Mouse (Mus musculus): ENCODE measurements at regions not wholly inside any gene's neighbourhood (a gene's known extent, or its start where the extent isn't known, plus 50 kb on each side); places are given as distances from the start of the nearest gene placed in this dataset.
A peak's percentile ranks its signal among the peaks of the same experiment; 100 is the strongest.

DNA sequence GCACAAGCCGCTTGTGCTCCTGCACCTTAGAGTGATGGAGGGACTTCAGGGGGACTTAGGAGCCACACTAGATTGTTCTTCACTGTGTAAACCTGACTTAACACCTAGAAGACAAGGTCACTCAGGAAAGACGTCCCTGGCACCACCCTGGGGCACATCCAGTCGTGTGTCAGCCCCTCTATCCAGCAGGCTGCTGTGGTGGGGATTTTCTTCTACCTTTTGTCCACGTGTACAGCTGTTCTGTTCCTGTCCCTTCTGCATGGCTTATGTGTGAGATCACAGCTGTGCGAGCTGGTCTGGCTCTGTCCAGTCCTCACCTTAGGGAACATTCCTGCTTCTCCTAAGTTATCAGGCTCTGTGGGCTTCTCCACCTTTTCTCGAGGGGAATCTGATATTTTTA is 286.0 kb upstream of the Id2 start:
- DNase-seq (ENCODE audit: low spot score), result no peak

DNA sequence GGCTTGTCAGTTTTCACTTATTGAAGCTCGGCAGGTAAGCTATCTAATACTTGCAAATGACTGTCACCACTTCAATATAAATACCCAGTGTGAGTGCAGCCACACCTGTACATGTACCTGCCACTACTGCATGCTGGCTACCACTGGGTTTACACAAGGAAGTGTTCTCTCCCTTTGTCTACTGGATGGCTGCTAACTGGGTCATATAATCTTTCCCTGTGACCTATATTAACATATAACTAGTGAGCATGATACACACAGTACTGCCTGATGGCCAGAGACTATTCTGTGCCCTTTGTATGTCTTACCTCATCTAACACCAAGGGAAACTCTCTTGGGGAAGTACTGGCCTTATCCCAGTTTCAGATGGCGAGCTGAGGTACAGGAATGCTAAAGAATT is 285.5 kb upstream of the Id2 start:
- no peak for DNase-seq (ENCODE audit: low spot score)

DNA sequence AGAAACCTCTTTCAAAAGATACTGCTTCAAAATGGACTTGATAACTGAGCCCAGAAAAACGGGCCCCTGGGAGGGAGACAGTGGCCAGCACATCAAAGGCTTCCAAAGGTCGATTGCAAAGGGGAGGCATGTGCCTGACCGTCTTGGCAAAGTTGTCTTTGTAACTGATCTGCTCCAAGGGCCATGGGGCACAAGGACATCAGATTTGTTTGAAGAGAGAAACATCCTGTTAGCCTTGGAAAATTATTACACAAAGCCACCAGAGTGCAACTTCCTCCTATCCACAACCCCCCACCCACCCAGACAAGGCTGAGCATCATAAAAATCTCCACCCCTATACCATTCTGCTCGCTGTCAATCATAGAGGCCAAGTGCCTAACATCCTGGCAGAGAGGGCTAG is 284.7 kb upstream of the Id2 start:
- DNase-seq (ENCODE audit: low spot score), result no peak

DNA sequence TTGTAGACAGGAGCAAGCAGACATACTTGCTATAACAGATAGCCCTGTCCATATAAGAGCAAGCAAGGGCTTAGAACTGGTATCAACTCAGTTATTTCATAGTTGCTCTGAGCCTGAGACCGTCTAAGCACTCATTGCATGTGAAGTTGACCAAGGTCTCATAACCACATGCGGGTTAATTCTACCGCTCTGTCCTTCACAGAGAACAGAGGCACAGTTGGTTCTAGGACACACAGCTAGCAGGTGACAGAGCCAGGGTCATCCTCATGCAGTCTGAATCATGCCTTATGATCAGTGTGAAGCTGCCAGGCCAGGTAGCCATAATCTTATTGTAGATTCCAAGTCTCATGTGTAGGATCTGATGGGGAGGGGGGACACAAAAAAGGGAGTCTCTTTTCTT is 283.1 kb upstream of the Id2 start:
- DNase-seq (ENCODE audit: low spot score), result no peak

DNA sequence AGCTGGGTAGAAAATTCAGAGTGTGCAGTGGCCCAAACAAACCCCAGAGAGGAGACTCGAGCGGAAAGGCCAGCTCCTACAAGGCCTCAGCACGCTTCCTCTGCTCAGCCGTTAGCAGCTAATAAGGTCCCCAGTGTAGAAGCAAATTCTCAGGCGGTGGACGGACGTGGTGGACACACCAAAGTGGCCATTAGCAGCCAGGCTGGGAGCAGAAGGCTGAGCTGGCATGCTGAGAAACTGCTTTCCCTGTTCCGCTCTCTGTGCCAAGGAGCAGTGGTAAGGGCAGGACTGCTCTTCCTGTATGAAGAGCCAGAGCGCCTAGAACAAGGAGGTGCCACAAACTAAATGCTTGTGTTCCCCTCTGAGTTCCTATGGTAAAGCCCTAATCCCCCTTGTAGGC is 282.1 kb upstream of the Id2 start:
- DNase-seq (ENCODE audit: low spot score), result no peak

- no peak for DNase-seq (ENCODE audit: low spot score)
Observed at GRCm38 (mm10) chr12:25378036-25378645, 281.2 kb upstream of the Id2 start.

GRCm38 (mm10) chr12:25376451-25376850 is 279.5 kb upstream of the Id2 start:
- DNase-seq (ENCODE audit: low spot score), result peak; percentile 25

DNA sequence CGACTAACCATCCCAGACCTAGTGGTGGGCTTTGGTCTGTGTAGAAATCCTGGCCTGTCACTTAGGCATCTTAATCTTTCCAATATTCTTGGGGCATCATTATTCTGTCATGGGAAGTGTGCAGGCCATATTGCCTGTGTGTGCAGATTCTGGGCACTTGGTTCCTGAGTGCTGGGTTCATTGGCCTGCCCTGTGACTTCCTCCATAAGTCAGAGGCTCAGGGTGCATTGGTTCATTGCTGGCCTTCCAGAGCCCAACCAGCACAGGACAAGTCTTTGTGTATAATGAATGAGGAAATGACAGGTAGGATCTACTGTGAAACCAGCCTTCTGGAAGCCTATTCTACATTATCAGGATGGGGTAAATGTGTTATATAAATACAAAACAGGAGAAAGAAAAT is 270.6 kb upstream of the Id2 start:
- DNase-seq (ENCODE audit: low spot score), result no peak

DNA sequence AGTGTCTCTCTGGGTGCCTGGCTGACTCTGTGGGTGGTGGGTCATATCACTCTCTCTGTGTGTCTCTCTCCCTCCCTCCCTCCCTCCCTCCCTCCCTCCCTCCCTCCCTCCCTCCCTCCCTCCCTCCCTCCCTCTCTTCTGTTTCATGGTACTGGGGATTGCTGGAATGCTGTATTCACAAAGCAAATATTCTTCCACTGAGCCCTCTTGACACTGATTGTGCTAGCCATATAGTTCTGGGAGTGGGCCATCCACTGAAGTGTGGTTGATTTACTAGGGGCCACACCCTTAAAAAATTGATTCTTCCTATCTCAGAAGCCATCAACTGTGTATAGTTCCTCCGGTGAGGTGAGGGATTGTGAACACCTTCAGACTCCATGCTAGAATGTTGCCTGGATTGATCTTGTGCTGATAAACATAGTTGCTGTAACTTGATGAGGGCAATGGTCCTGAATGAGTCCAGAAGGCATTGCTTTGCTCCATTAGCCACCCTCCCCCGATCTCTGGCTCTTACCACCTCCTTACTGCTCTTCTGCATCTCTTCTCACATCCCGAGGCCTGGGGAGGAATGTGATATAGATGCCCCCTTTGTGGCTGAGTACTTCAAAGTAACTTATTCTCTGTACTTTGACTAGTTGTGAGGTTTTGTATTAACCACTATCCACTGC is 268.8 kb upstream of the Id2 start:
- no peak for DNase-seq (ENCODE audit: low spot score)

- no peak for DNase-seq (ENCODE audit: low spot score)
Observed at GRCm38 (mm10) chr12:25364966-25365568, 268.1 kb upstream of the Id2 start.

GRCm38 (mm10) chr12:25363839-25364238 is 266.9 kb upstream of the Id2 start:
- no peak for DNase-seq (ENCODE audit: low spot score)

DNA sequence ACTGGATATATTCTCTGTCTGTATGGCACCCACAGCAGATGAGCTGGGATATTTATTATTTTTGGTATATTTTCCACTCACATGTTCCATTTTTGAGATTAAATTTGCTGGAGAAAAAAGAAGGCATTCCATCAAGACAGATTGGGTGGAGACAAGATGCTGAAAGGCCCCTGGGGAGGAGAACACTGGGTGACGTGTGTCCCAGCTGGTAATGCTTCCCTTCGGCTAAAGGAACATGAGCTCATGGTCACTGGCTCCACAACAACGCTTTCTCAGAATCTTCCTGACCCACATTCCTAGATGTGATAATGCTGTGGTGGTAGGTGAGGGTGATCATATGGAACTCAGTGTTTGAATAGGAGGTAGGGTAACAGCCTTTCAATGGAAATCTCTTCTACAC is 266.4 kb upstream of the Id2 start:
- DNase-seq (ENCODE audit: low spot score), result no peak

- DNase-seq (ENCODE audit: low spot score), result no peak
Observed at GRCm38 (mm10) chr12:25362771-25363170, 265.8 kb upstream of the Id2 start.

- DNase-seq (ENCODE audit: low spot score), result no peak
Observed at GRCm38 (mm10) chr12:25360726-25361125, 263.8 kb upstream of the Id2 start.

DNA sequence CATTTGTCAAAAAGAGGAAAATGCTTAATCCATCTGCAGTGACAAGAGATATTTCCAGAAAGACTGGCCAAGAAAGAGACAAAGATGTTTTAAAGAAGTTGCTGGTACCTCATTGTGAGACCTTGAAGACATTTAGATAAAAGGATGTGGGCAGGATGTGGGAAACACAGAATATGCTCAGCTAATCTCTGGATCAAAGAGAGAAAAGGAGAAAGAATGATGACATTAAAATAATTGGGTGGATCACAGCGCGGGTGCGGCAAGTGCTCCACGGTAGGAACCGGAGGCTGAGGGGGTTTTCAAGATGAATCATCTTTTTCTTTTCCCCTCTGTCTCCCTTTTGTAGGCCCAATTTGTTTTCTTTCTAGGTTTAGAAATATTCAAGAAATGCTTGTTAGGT is 263.0 kb upstream of the Id2 start:
- DNase-seq (ENCODE audit: low spot score), result no peak

- DNase-seq (ENCODE audit: low spot score), result no peak
Observed at GRCm38 (mm10) chr12:25358846-25359525, 262.0 kb upstream of the Id2 start.

- no peak for DNase-seq (ENCODE audit: low spot score)
Observed at GRCm38 (mm10) chr12:25356774-25357173, 259.8 kb upstream of the Id2 start.

DNA sequence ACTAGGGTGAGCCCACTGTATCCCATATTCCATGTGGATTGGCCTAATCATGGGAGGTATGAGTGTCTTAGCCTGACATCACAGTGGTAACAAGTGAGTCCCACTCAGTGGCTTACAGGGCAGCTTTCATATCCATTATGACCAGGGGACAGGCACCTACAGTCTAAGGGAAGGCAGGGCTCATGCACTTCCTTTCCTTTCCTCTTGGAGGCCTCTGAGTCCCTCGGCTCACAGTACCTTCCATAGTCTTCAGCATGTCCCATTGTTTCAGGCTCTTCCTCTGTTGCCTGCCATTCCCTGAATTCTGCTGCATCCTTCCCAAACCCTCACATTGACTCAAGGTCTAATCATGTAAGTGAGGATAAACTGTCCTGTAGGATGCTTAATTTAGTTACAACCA is 258.3 kb upstream of the Id2 start:
- DNase-seq (ENCODE audit: low spot score), result no peak

DNA sequence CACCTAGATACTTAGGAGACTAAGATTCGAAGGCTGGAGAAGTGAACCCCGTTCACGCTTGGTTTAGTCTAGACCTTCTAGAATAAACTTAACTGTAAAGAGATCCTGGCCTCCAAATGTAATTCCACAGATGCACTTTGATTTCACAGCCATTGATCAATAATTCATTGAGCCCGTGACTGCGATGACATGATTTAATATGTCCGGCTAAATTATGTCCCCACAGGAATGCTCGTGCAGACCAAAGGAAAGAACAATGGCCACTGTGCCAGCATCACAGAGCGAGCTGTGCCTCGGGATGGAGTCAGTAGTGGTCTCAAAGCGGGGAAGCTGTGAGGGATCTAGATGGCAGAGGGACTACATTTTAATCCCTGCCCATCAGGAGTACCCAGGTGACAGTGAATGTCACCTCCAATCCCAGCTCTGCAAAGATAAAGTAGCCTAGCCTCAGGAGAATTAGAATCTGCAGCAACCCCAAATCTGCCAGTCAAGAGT is 256.5 kb upstream of the Id2 start:
- no peak for DNase-seq (ENCODE audit: low spot score)

- no peak for DNase-seq (ENCODE audit: low spot score)
Observed at GRCm38 (mm10) chr12:25352160-25352559, 255.2 kb upstream of the Id2 start.

- DNase-seq (ENCODE audit: low spot score), result peak; percentile 49
Observed at GRCm38 (mm10) chr12:25344354-25344753, 247.4 kb upstream of the Id2 start.

- DNase-seq (ENCODE audit: low spot score), result no peak
Observed at GRCm38 (mm10) chr12:25338771-25339170, 241.8 kb upstream of the Id2 start.

- DNase-seq (ENCODE audit: low spot score), result no peak
Observed at GRCm38 (mm10) chr12:25335930-25336329, 239.0 kb upstream of the Id2 start.
